Mouse (Mus musculus): ENCODE data around the gene Tfpi2.

Tfpi2 gene

GRCm38 (mm10) chr6:3916015-3916414 is 72.7 kb downstream of the Tfpi2 start:
- no peak for DNase-seq (ENCODE audit: low spot score in 2 of 2)
